Mouse (Mus musculus) midbrain, embryonic 12.5 days (tissue): ENCODE measurements at regions not wholly inside any gene's neighbourhood (a gene's known extent, or its start where the extent isn't known, plus 50 kb on each side); places are given as distances from the start of the nearest gene placed in this dataset.

ENCODE experiments used
- ATAC-seq: fragments of 200-750 bp; cut with Nextera tagmentation; 2 replicates; pipeline ENCODE4 v1.8.0; 2017; ENCODE audit warnings: low read depth, moderate TSS enrichment, moderate library complexity; ENCODE audit not compliant: low FRiP score
- H3K27ac ChIP-seq: fragments of 300-500 bp; sonication (generic); replicated peaks from 2 replicates; pipeline ENCODE4 v1.5.1; 2016; ENCODE audit warnings: mild to moderate bottlenecking
- H3K27me3 ChIP-seq: fragments of 300-500 bp; sonication (generic); 2 replicates; pipeline ENCODE4 v1.6.1; 2016; ENCODE audit warnings: mild to moderate bottlenecking
- H3K36me3 ChIP-seq: fragments of 300-500 bp; sonication (generic); 2 replicates; pipeline ENCODE4 v1.6.1; 2016
- H3K4me1 ChIP-seq: fragments of 300-500 bp; sonication (generic); 2 replicates; pipeline ENCODE4 v1.6.1; 2016
- H3K4me2 ChIP-seq: fragments of 300-500 bp; sonication (generic); replicated peaks from 2 replicates; pipeline ENCODE4 v1.6.1; 2016; ENCODE audit warnings: mild to moderate bottlenecking, moderate library complexity
- H3K4me3 ChIP-seq: fragments of 300-500 bp; sonication (generic); 2 replicates; pipeline ENCODE4 v1.5.1; 2016; ENCODE audit warnings: mild to moderate bottlenecking
- H3K9ac ChIP-seq: fragments of 300-500 bp; sonication (generic); replicated peaks from 2 replicates; pipeline ENCODE4 v1.6.1; 2016; ENCODE audit warnings: mild to moderate bottlenecking, moderate library complexity
- H3K9me3 ChIP-seq: fragments of 300-500 bp; sonication (generic); 2 replicates; pipeline ENCODE4 v1.6.1; 2016; ENCODE audit warnings: mild to moderate bottlenecking
- WGBS: fragments of 180-500 bp; shearing (Covaris S2); methylation state at CpG from one replicate; pipeline ENCODE4 v1.1.7; 2016; 5-methylcytosine and 5-hydroxymethylcytosine counted together

DNA sequence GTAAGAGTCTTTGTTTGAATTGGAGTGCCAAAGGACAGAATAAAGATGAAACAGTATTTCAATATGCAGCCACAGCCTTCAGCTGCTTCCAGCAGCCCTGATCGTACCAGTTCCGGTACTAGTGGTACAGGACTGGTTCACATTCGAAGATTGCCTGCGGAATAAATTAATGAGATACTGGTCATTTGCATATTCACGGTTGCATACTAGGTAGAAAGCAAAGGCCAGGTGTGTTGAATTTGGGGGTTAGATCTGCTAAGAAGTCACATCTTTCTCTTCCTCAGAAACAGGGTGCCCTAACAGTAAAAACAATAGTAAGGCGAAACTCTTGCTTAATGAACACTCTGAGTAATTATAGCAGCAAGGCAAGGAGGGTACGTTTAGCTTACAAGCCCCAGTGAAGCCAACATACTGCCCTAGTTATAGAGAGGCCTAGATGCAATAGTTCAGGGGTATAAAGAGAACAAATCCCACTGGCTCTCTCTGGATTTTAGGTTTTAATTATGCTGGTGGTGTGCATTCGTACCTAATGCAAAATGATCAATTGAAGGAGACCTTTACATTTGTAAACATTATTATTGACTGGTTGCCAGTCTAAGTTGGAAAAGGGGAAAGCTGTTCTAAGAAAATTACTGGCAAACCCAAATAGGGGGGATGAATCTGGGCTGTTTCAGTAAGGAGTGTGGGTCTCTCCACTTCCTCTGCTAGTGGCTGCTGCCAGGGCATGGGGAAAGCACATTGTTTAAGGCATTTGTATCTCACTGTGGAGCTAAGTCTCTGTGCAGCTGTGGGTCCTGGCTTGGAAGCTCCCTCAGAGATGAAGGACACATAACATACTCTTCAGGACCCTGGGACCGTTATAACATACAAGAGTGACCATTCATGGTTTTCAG lies 435.3 kb upstream of the Pou3f3 start:
- Histone ChIP-seq H3K4me1 (peaks cover 55% of the 10 kb centered on the region), H3K4me2 (peak overlapping the region; percentile 40), H3K4me3 (peak overlapping the region; percentile 14; the same call in 1 of the 2 replicates), H3K36me3 (no peaks in the 10 kb centered on the region), H3K27me3 (no peaks in the 10 kb centered on the region), H3K9me3 (no peaks in the 10 kb centered on the region), H3K27ac (peak overlapping the region; percentile 90), H3K9ac (peak overlapping the region; percentile 16)
- ATAC-seq: no peak
- WGBS: 53% methylated on average over 9 of the region's 9 CpGs

- Histone ChIP-seq H3K4me2 (peak overlapping the region; percentile 50; the same call in 1 of the 2 replicates), H3K4me1 (peaks cover 55% of the 10 kb centered on the region), H3K36me3 (no peaks in the 10 kb centered on the region), H3K27ac (peak overlapping the region; percentile 81; the same call in 1 of the 2 replicates), H3K9me3 (no peaks in the 10 kb centered on the region), H3K9ac (no peak overlapping the region), H3K4me3 (no peak overlapping the region), H3K27me3 (no peaks in the 10 kb centered on the region)
- WGBS: 8% methylated on average over 3 of the region's 3 CpGs
- ATAC-seq: no peak
Measured at GRCm38 (mm10) chr1:42261031-42261430, 434.5 kb upstream of the Pou3f3 start.

DNA sequence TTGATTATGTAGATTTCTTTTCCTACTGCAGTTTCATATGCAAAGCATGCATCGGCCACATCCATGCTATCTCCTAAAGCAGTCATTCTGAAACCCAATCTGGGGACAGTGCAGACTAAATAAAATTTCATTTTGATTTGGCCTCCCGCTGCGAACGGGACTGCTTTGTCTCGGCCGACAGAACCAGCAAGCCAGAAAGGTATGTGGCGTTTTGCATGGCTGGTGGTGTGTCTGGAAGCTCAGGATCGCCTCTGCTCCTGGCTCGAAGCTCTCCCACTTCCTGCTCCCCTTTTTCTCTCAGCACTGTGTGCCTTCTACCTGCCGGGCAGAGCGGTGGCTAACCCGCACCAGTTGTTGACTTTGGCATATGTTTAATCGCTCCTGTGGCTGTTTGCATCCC lies 433.8 kb upstream of the Pou3f3 start:
- no peaks in the 10 kb centered on the region for H3K27me3 ChIP-seq
- H3K4me2 ChIP-seq: peak overlapping the region; percentile 50
- peak overlapping the region; percentile 37 for H3K4me3 ChIP-seq
- H3K9me3 ChIP-seq: no peaks in the 10 kb centered on the region
- peak overlapping the region; percentile 55 for H3K9ac ChIP-seq
- 3% methylated on average over 13 of the region's 13 CpGs for WGBS
- no peaks in the 10 kb centered on the region for H3K36me3 ChIP-seq
- ATAC-seq: no peak
- H3K4me1 ChIP-seq: peaks cover 52% of the 10 kb centered on the region
- peak overlapping the region; percentile 81 for H3K27ac ChIP-seq

DNA sequence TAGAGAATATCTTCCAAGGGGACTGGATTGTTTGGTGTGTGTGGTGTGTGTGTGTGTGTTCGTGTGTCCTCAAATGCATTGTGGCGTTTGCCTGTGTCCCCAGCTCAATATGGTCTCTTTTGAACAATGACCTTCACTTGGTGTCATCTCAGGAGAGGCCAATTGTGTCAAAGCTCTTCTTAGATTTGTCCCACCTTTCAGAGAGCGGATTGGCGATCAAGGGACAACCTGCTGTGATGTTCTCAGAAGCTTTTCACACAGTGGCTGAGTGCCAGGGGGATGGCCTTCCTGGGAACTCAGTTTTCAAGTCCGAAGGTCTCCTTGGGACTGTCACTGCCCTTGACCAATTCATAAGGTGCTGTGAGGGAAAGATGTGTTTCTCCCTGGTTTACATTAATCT lies 433.0 kb upstream of the Pou3f3 start:
- Histone ChIP-seq H3K36me3 (no peaks in the 10 kb centered on the region), H3K9me3 (no peaks in the 10 kb centered on the region), H3K27me3 (no peaks in the 10 kb centered on the region), H3K27ac (peak overlapping the region; percentile 49; the same call in 1 of the 2 replicates), H3K4me1 (peaks cover 44% of the 10 kb centered on the region), H3K4me2 (peak overlapping the region; percentile 50), H3K4me3 (peak overlapping the region; percentile 11; the same call in 1 of the 2 replicates), H3K9ac (no peak overlapping the region)
- WGBS: 43% methylated on average over 5 of the region's 5 CpGs
- no peak for ATAC-seq

GRCm38 (mm10) chr1:42277130-42277529 lies 418.4 kb upstream of the Pou3f3 start:
- H3K27ac ChIP-seq: peak overlapping the region; percentile 47; the same call in 1 of the 2 replicates
- H3K9me3 ChIP-seq: peaks cover 9% of the 10 kb centered on the region
- no peaks in the 10 kb centered on the region for H3K27me3 ChIP-seq
- H3K4me3 ChIP-seq: no peak overlapping the region
- WGBS: 34% methylated on average over 8 of the region's 8 CpGs
- H3K4me2 ChIP-seq: no peak overlapping the region
- H3K4me1 ChIP-seq: peaks cover 13% of the 10 kb centered on the region
- no peak overlapping the region for H3K9ac ChIP-seq
- no peaks in the 10 kb centered on the region for H3K36me3 ChIP-seq
- no peak for ATAC-seq

- Histone ChIP-seq H3K36me3 (no peaks in the 10 kb centered on the region), H3K27ac (no peak overlapping the region), H3K4me3 (no peak overlapping the region), H3K9me3 (no peaks in the 10 kb centered on the region), H3K4me2 (no peak overlapping the region), H3K27me3 (no peaks in the 10 kb centered on the region), H3K4me1 (no peaks in the 10 kb centered on the region), H3K9ac (no peak overlapping the region)
- no peak for ATAC-seq
- 84% methylated on average over 10 of the region's 10 CpGs for WGBS
Measured at GRCm38 (mm10) chr1:42295841-42296240, 399.7 kb upstream of the Pou3f3 start.

DNA sequence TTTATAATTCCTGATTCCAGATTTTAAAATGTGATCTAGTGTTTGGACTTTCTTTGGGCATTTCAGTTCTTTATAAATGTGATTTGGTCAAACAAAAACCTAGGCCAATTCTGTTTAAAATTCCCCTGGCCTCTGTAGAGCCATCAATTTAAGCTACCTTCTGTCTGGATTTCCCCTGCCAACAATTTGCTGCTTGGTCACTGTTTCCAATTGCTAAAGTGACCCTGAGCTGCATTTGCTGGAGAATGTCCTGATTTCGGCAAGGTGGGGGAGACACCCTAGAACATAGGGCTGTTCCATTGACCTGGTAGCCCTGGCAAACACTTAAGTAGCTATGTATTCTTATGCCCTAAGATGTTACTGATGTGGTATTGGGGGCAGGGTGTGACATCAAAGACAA lies 386.3 kb upstream of the Pou3f3 start:
- Histone ChIP-seq H3K9ac (no peak overlapping the region), H3K36me3 (no peaks in the 10 kb centered on the region), H3K9me3 (no peaks in the 10 kb centered on the region), H3K4me2 (no peak overlapping the region), H3K4me1 (no peaks in the 10 kb centered on the region), H3K27ac (no peak overlapping the region), H3K27me3 (no peaks in the 10 kb centered on the region), H3K4me3 (no peak overlapping the region)
- ATAC-seq: no peak
- WGBS: 88% methylated on average over 1 of the region's 1 CpGs

DNA sequence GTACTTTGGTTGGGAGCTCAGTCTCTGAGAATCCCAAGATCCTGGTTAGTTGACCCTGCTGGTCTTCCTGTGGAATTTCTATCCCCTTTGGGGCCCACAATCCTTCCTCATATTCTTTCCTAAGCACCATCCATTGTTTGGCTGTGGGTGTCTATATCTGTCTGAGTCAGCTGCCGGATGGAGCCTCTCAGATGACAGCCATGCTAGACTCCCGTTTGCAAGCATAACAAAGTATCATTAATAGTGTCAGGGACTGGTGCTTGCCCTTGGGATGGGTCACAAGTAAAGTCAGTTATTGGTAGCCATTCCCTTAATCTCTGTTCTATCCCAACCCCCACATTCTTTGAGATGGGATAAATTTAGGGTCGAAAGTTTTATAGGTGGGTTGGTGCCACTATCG lies 382.1 kb upstream of the Pou3f3 start:
- Histone ChIP-seq H3K4me3 (no peak overlapping the region), H3K4me1 (no peaks in the 10 kb centered on the region), H3K9me3 (no peaks in the 10 kb centered on the region), H3K27me3 (no peaks in the 10 kb centered on the region), H3K27ac (no peak overlapping the region), H3K4me2 (no peak overlapping the region), H3K36me3 (no peaks in the 10 kb centered on the region), H3K9ac (no peak overlapping the region)
- WGBS: 92% methylated on average over 4 of the region's 4 CpGs
- ATAC-seq: no peak

DNA sequence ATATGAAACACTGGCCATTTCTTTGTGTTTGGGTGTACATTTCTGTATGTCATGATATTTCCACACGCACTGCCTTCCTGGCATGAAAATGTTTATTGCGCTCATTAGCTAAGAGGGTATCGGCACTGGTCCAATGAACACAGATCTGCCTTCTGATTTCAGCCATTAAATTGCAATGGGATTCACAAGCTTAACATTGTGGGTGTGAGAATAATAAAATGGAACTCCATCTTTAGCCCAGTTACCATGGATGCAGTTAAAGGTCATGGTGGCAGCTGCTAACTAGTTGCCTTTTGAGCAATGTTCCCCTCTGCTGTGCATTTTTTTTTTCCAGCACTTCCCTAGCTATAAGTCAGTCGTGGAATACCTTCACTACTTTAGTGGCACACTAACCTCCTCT lies 343.7 kb upstream of the Pou3f3 start:
- no peak for ATAC-seq
- Histone ChIP-seq H3K4me3 (no peak overlapping the region), H3K9me3 (no peaks in the 10 kb centered on the region), H3K9ac (no peak overlapping the region), H3K4me2 (no peak overlapping the region), H3K4me1 (peaks cover 22% of the 10 kb centered on the region), H3K27ac (no peak overlapping the region), H3K27me3 (no peaks in the 10 kb centered on the region), H3K36me3 (no peaks in the 10 kb centered on the region)
- 61% methylated on average over 4 of the region's 4 CpGs for WGBS

DNA sequence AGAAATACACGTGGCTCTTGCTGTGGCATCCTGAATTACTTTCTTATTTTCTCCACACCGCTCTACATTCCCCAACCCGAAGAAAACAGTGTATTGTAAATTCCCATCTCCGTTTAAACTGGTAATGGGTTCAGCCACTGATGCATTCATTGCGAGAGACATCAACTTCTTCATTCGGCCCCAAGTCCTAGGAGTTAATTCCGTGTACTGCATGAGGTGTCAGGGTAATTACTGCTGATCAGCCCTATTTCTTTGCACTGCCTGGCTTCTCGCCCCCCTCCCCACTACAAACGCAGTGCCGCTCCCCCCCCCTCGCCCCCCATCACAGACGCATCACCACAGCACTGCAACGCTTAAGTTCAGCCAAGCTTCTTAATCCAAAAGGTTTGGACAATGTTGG lies 343.2 kb upstream of the Pou3f3 start:
- H3K4me3 ChIP-seq: no peak overlapping the region
- H3K9ac ChIP-seq: no peak overlapping the region
- ATAC-seq: no peak
- no peaks in the 10 kb centered on the region for H3K27me3 ChIP-seq
- no peaks in the 10 kb centered on the region for H3K36me3 ChIP-seq
- no peaks in the 10 kb centered on the region for H3K9me3 ChIP-seq
- WGBS: 61% methylated on average over 13 of the region's 13 CpGs
- no peak overlapping the region for H3K27ac ChIP-seq
- H3K4me1 ChIP-seq: peaks cover 22% of the 10 kb centered on the region
- H3K4me2 ChIP-seq: no peak overlapping the region

GRCm38 (mm10) chr1:42353096-42353495 lies 342.5 kb upstream of the Pou3f3 start:
- peaks cover 20% of the 10 kb centered on the region for H3K4me1 ChIP-seq
- H3K4me2 ChIP-seq: no peak overlapping the region
- no peaks in the 10 kb centered on the region for H3K27me3 ChIP-seq
- no peak overlapping the region for H3K9ac ChIP-seq
- WGBS: 89% methylated on average over 8 of the region's 8 CpGs
- ATAC-seq: no peak
- no peak overlapping the region for H3K27ac ChIP-seq
- H3K36me3 ChIP-seq: no peaks in the 10 kb centered on the region
- H3K4me3 ChIP-seq: no peak overlapping the region
- no peaks in the 10 kb centered on the region for H3K9me3 ChIP-seq

- Histone ChIP-seq H3K36me3 (no peaks in the 10 kb centered on the region), H3K9ac (no peak overlapping the region), H3K4me2 (no peak overlapping the region), H3K27ac (no peak overlapping the region), H3K27me3 (no peaks in the 10 kb centered on the region), H3K9me3 (no peaks in the 10 kb centered on the region), H3K4me3 (no peak overlapping the region), H3K4me1 (peaks cover 20% of the 10 kb centered on the region)
- no peak for ATAC-seq
- 87% methylated on average over 6 of the region's 6 CpGs for WGBS
Measured at GRCm38 (mm10) chr1:42354020-42354419, 341.5 kb upstream of the Pou3f3 start.
